Mouse (Mus musculus) liver, embryonic 11.5 days (tissue): ENCODE data around the gene Ucp2. TPM values are rescaled to one million over a fixed set of nuclear protein-coding genes. Genes with fewer than 3 reads are reported as not detected.
"Not testable (repeated sequence)": the region's sequence is repeated elsewhere in the genome, so short reads cannot be mapped to it uniquely, and the experiment has no call there.

Source experiments
- ATAC-seq: fragments of 200-750 bp; cut with Nextera tagmentation; replicated peaks from 2 replicates; pipeline ENCODE4 v1.8.0; 2017; ENCODE audit warnings: moderate number of reproducible peaks, mild to moderate bottlenecking, moderate TSS enrichment, moderate library complexity; ENCODE audit not compliant: low FRiP score
- DNase-seq: peaks from one replicate; pipeline ENCODE4 v3.0.0-alpha.2; 2017; ENCODE audit warnings: low spot score
- H3K27ac ChIP-seq: fragments of 300-500 bp; sonication (generic); 2 replicates; pipeline ENCODE4 v1.5.1; 2014; ENCODE audit warnings: mild to moderate bottlenecking, low read depth, low read length, control low read depth
- H3K27me3 ChIP-seq: fragments of 300-500 bp; sonication (generic); replicated peaks from 2 replicates; pipeline ENCODE4 v1.6.1; 2014; ENCODE audit warnings: low read length, mixed read lengths; ENCODE audit not compliant: control insufficient read depth, insufficient read depth
- H3K36me3 ChIP-seq: fragments of 300-500 bp; sonication (generic); 2 replicates; pipeline ENCODE4 v1.6.1; 2014; ENCODE audit warnings: mild to moderate bottlenecking, low read length, moderate library complexity, mixed read lengths; ENCODE audit not compliant: control insufficient read depth, insufficient read depth
- H3K4me1 ChIP-seq: fragments of 300-500 bp; sonication (generic); replicated peaks from 2 replicates; pipeline ENCODE4 v1.6.1; 2014; ENCODE audit warnings: low read length, mixed read lengths; ENCODE audit not compliant: control insufficient read depth, insufficient read depth
- H3K4me2 ChIP-seq: fragments of 300-500 bp; sonication (generic); 2 replicates; pipeline ENCODE4 v1.6.1; 2014; ENCODE audit warnings: mild to moderate bottlenecking, control low read depth, moderate library complexity
- H3K4me3 ChIP-seq: fragments of 300-500 bp; sonication (generic); 2 replicates; pipeline ENCODE4 v1.5.1; 2014; ENCODE audit warnings: low read depth, low read length, control low read depth
- H3K9ac ChIP-seq: fragments of 300-500 bp; sonication (generic); 2 replicates; pipeline ENCODE4 v1.6.1; 2014; ENCODE audit warnings: low read depth, low read length, control low read depth
- H3K9me3 ChIP-seq: fragments of 300-500 bp; sonication (generic); 2 replicates; pipeline ENCODE4 v1.6.1; 2016; ENCODE audit warnings: low read length, inconsistent platforms, mixed read lengths; ENCODE audit not compliant: control insufficient read depth
- WGBS: fragments of 180-500 bp; shearing (Covaris S2); extraction: QIAGEN DNeasy Blood & Tissue Kit; methylation state at CpG from one replicate; pipeline ENCODE4 v1.1.7; 2014; 5-methylcytosine and 5-hydroxymethylcytosine counted together
- polyA plus RNA-seq: library from polyadenylated mRNA; unstranded; fragments of >200 nt; fragmentation: Nextera tagmentation; extraction: Ambion mirVana; gene quantifications from 2 replicates; pipeline ENCODE4 v1.2.1, GENCODE M21; 2014

Ucp2 gene
- polyA plus RNA-seq, 1 experiment from 2014 or later: 491 TPM

- Histone ChIP-seq H3K27ac (no peak overlapping the region), H3K9ac (no peak overlapping the region), H3K4me2 (no peak overlapping the region), H3K27me3 (no peaks in the 10 kb centered on the region), H3K9me3 (no peaks in the 10 kb centered on the region), H3K4me3 (no peak overlapping the region), H3K36me3 (peaks cover 2% of the 10 kb centered on the region), H3K4me1 (peaks cover 21% of the 10 kb centered on the region)
- ATAC-seq: no peak
- WGBS: 96% methylated on average over 1 of the region's 1 CpGs
- DNase-seq: no peak
Observed at GRCm38 (mm10) chr7:100471407-100471797, 21.7 kb upstream of the Ucp2 start.

DNA sequence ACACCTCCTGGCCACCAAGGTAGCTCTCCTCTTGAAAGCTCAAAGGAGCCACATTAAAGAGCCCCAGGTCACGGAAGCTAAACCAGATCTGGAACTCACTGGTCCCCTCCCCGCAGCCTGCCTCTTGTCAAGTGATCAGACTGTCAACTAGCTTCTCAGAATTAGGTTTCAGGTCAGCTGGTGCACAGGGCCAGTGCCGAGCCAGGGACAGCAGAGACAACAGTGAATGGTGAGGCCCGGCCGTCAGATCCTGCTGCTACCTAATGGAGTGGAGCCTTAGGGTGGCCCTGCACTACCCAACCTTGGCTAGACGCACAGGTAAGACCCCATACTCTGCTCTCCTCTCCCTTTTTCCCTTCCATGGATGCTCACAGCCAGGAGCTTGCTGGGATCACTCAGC lies 20.4 kb upstream of the Ucp2 start, which contains the start of gene Ucp3:
Gene Ucp3 (plus strand): TSS at position 214 of the 400 bp plus-strand sequence.
- no peaks in the 10 kb centered on the region for H3K9me3 ChIP-seq
- no peak for ATAC-seq
- peaks cover 15% of the 10 kb centered on the region for H3K4me1 ChIP-seq
- no peak for DNase-seq
- peaks cover 2% of the 10 kb centered on the region for H3K36me3 ChIP-seq
- no peak within 1 kb of the TSS for H3K4me3 ChIP-seq
- no peak within 1 kb of the TSS for H3K27ac ChIP-seq
- no peaks in the 10 kb centered on the region for H3K27me3 ChIP-seq
- no peak within 1 kb of the TSS for H3K9ac ChIP-seq
- no peak within 1 kb of the TSS for H3K4me2 ChIP-seq
- 81% methylated on average over 6 of the region's 6 CpGs for WGBS

GRCm38 (mm10) chr7:100473846-100474454 lies 19.2 kb upstream of the Ucp2 start:
- no peaks in the 10 kb centered on the region for H3K9me3 ChIP-seq
- no peaks in the 10 kb centered on the region for H3K27me3 ChIP-seq
- DNase-seq (no peak), ATAC-seq (no peak)
- WGBS: 73% methylated on average over 9 of the region's 9 CpGs
- H3K9ac ChIP-seq: no peak overlapping the region
- no peak overlapping the region for H3K27ac ChIP-seq
- H3K4me1 ChIP-seq: peaks cover 5% of the 10 kb centered on the region
- peaks cover 2% of the 10 kb centered on the region for H3K36me3 ChIP-seq
- no peak overlapping the region for H3K4me2 ChIP-seq
- no peak overlapping the region for H3K4me3 ChIP-seq

- Histone ChIP-seq H3K9ac (no peak overlapping the region), H3K27ac (no peak overlapping the region), H3K36me3 (peaks cover 2% of the 10 kb centered on the region), H3K4me3 (no peak overlapping the region), H3K27me3 (0 out of 2 replicates have a peak, but pooled peaks cover 4% of the 10 kb centered on the region), H3K4me1 (peaks cover 2% of the 10 kb centered on the region; the same call in 1 of the 2 replicates), H3K9me3 (no peaks in the 10 kb centered on the region), H3K4me2 (no peak overlapping the region)
- DNase-seq: no peak
- ATAC-seq: no peak
- 47% methylated on average over 1 of the region's 1 CpGs for WGBS
Observed at GRCm38 (mm10) chr7:100474680-100475079, 18.5 kb upstream of the Ucp2 start.

GRCm38 (mm10) chr7:100479100-100479822 lies 13.9 kb upstream of the Ucp2 start:
- no peak for DNase-seq
- no peaks in the 10 kb centered on the region for H3K9me3 ChIP-seq
- 80% methylated on average over 20 of the region's 20 CpGs for WGBS
- H3K36me3 ChIP-seq: no peaks in the 10 kb centered on the region
- H3K27me3 ChIP-seq: 0 out of 2 replicates have a peak, but pooled peaks cover 5% of the 10 kb centered on the region
- no peak overlapping the region for H3K27ac ChIP-seq
- no peak for ATAC-seq
- no peak overlapping the region for H3K4me3 ChIP-seq
- H3K4me1 ChIP-seq: peaks cover 4% of the 10 kb centered on the region
- H3K4me2 ChIP-seq: no peak overlapping the region
- no peak overlapping the region for H3K9ac ChIP-seq

GRCm38 (mm10) chr7:100479823-100480164 lies 13.3 kb upstream of the Ucp2 start:
- Histone ChIP-seq H3K27me3 (0 out of 2 replicates have a peak, but pooled peaks cover 5% of the 10 kb centered on the region), H3K9ac (no peak overlapping the region), H3K4me2 (no peak overlapping the region), H3K4me1 (peaks cover 4% of the 10 kb centered on the region), H3K36me3 (no peaks in the 10 kb centered on the region), H3K4me3 (no peak overlapping the region), H3K27ac (no peak overlapping the region), H3K9me3 (no peaks in the 10 kb centered on the region)
- ATAC-seq: 0 out of 2 replicates have a peak, but pooled peaks have one; percentile 29
- WGBS: 57% methylated on average over 15 of the region's 15 CpGs
- no peak for DNase-seq

GRCm38 (mm10) chr7:100480175-100480574 lies 13.0 kb upstream of the Ucp2 start:
- H3K36me3 ChIP-seq: no peaks in the 10 kb centered on the region
- H3K27me3 ChIP-seq: 0 out of 2 replicates have a peak, but pooled peaks cover 5% of the 10 kb centered on the region
- H3K4me3 ChIP-seq: no peak overlapping the region
- H3K9ac ChIP-seq: no peak overlapping the region
- peaks cover 4% of the 10 kb centered on the region for H3K4me1 ChIP-seq
- H3K27ac ChIP-seq: no peak overlapping the region
- no peaks in the 10 kb centered on the region for H3K9me3 ChIP-seq
- DNase-seq: no peak
- no peak for ATAC-seq
- H3K4me2 ChIP-seq: no peak overlapping the region
- 70% methylated on average over 17 of the region's 17 CpGs for WGBS

DNA sequence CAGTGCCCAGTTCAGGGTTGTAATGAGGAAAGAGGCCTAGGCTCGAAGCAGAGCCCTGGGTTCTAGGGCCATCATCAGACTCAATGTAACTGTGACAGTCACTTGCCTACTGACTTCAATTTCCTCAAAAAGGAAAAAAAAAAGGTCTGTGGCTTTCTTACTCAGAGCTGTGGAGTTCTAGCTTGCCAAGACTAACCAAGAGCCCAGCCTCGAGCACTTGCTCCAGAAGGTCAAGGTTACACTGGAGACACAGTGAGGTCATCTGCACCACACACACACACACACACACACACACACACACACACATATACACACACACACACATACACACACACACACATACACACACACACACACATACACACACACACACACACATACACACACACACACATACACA lies 11.1 kb upstream of the Ucp2 start:
- H3K4me3 ChIP-seq, H3K27me3 ChIP-seq, H3K9ac ChIP-seq, DNase-seq, H3K9me3 ChIP-seq, H3K4me1 ChIP-seq, ATAC-seq, H3K4me2 ChIP-seq, H3K27ac ChIP-seq, H3K36me3 ChIP-seq: not testable (repeated sequence)
- 73% methylated on average over 2 of the region's 2 CpGs for WGBS

DNA sequence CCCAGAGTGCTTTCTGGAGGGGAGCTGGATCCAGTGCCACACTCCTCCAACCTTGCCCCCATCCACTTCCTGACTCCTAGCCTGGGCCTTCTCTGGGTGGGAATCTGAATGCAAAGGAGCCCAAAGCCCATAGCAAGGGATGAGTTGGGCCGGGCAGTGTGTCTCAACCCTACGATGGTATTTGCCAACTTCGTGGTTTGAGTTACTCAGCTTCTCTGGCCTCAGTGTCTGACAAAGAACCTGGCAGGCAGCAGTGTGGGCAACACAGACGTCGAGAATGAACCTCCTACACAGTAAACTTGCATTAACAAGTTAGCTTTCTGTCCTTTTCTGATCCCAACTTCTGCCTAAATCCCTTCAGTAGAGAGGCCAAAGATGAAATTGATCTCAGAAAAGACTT lies 8.6 kb upstream of the Ucp2 start:
- Histone ChIP-seq H3K4me3 (no peak overlapping the region), H3K9me3 (no peaks in the 10 kb centered on the region), H3K9ac (no peak overlapping the region), H3K4me1 (peaks cover 4% of the 10 kb centered on the region), H3K4me2 (no peak overlapping the region), H3K36me3 (no peaks in the 10 kb centered on the region), H3K27me3 (peaks cover 3% of the 10 kb centered on the region; the same call in 1 of the 2 replicates), H3K27ac (no peak overlapping the region)
- no peak for ATAC-seq
- 85% methylated on average over 5 of the region's 5 CpGs for WGBS
- DNase-seq: no peak
